Mouse (Mus musculus) MEL (cell line): ENCODE data around the gene Nr1h4. TPM values are rescaled to one million over a fixed set of nuclear protein-coding genes. Genes with fewer than 3 reads are reported as not detected.

Experiments used
- DNase-seq: peaks from one replicate; pipeline ENCODE4 v3.0.0; 2011; ENCODE audit warnings: low read depth, low spot score
- H3K27ac ChIP-seq: 2 replicates; pipeline ENCODE4 v1.5.1; 2012; ENCODE audit warnings: low read depth, mild to moderate bottlenecking, control low read depth, low read length, moderate library complexity; ENCODE audit not compliant: control insufficient read depth
- H3K27me3 ChIP-seq, 2 experiments: fragments of 150-350 bp in 1 of 2; sonication (generic) in 1 of 2; 2 replicates each; pipeline ENCODE4 v1.6.1; 2012; ENCODE audit warnings: low read length in 2 of 2, mild to moderate bottlenecking in 2 of 2, improper control_type of control experiment in 1 of 2, moderate library complexity in 1 of 2; ENCODE audit not compliant: insufficient read depth in 2 of 2, control insufficient read depth in 1 of 2
- H3K36me3 ChIP-seq, 2 experiments: 2 replicates each; pipeline ENCODE4 v1.6.1; 2012 to 2014; ENCODE audit warnings: low read length in 2 of 2, improper control_type of control experiment in 1 of 2, inconsistent platforms in 1 of 2, mild to moderate bottlenecking in 1 of 2; ENCODE audit not compliant: insufficient read depth in 2 of 2, control insufficient read depth in 1 of 2
- H3K4me1 ChIP-seq, 2 experiments: fragments of 150-350 bp in 1 of 2; sonication (generic) in 1 of 2; 2 replicates each; pipeline ENCODE4 v1.6.1; 2012; ENCODE audit warnings: low read length in 2 of 2, improper control_type of control experiment in 1 of 2, mild to moderate bottlenecking in 1 of 2; ENCODE audit not compliant: insufficient read depth in 2 of 2, control insufficient read depth in 1 of 2
- H3K4me3 ChIP-seq, 2 experiments: fragments of 150-350 bp in 1 of 2; sonication (generic) in 1 of 2; 2 replicates each; pipeline ENCODE4 v1.5.1; 2012; ENCODE audit warnings: low read depth in 2 of 2, low read length in 2 of 2, mild to moderate bottlenecking in 2 of 2, moderate library complexity in 2 of 2, control low read depth in 1 of 2, improper control_type of control experiment in 1 of 2; ENCODE audit not compliant: control insufficient read depth in 1 of 2, insufficient read depth in 1 of 2
- H3K79me2 ChIP-seq: 2 replicates; pipeline ENCODE4 v1.6.1; 2012; ENCODE audit warnings: mild to moderate bottlenecking, low read length, moderate library complexity; ENCODE audit not compliant: control insufficient read depth, poor library complexity, insufficient read depth
- H3K9ac ChIP-seq: 2 replicates; pipeline ENCODE4 v1.6.1; 2012; ENCODE audit warnings: low read depth, mild to moderate bottlenecking, control low read depth, low read length, moderate library complexity; ENCODE audit not compliant: control insufficient read depth, poor library complexity, severe bottlenecking
- H3K9me3 ChIP-seq: fragments of 150-350 bp; sonication (generic); replicated peaks from 2 replicates; pipeline ENCODE4 v1.6.1; 2012; ENCODE audit warnings: mild to moderate bottlenecking, low read length, improper control_type of control experiment, moderate library complexity; ENCODE audit not compliant: insufficient read depth
- BHLHE40 ChIP-seq: IDR thresholded peaks from 2 replicates; pipeline ENCODE4 v1.6.1; 2012; ENCODE audit warnings: low read depth, mild to moderate bottlenecking, inconsistent platforms, low read length, improper control_type of control experiment, borderline replicate concordance
- CHD1 ChIP-seq: IDR thresholded peaks from 2 replicates; pipeline ENCODE4 v1.6.1; 2012; ENCODE audit warnings: low read depth, mild to moderate bottlenecking, inconsistent platforms, low read length, improper control_type of control experiment
- E2F4 ChIP-seq: IDR thresholded peaks from 2 replicates; pipeline ENCODE4 v1.6.1; 2011; ENCODE audit warnings: low read depth, low read length, improper control_type of control experiment, borderline replicate concordance
- GABPA ChIP-seq: IDR thresholded peaks from 2 replicates; pipeline ENCODE4 v1.6.1; 2012; ENCODE audit warnings: low read depth, mild to moderate bottlenecking, inconsistent platforms, low read length, improper control_type of control experiment, moderate library complexity
- HCFC1 ChIP-seq: IDR thresholded peaks from 2 replicates; pipeline ENCODE4 v1.6.1; 2012; ENCODE audit warnings: low read depth, mild to moderate bottlenecking, inconsistent platforms, low read length, improper control_type of control experiment, moderate library complexity
- JUND ChIP-seq: IDR thresholded peaks from 2 replicates; pipeline ENCODE4 v1.6.1; 2011; ENCODE audit warnings: low read depth, mild to moderate bottlenecking, improper control_type of control experiment, low read length
- KAT2A ChIP-seq: conservative IDR thresholded peaks from 2 replicates; pipeline ENCODE4 v1.6.1; 2012; ENCODE audit warnings: low read depth, low read length, improper control_type of control experiment, inconsistent platforms
- MAFK ChIP-seq: IDR thresholded peaks from 2 replicates; pipeline ENCODE4 v1.6.1; 2011; ENCODE audit warnings: low read depth, mild to moderate bottlenecking, low read length, improper control_type of control experiment, borderline replicate concordance
- MAZ ChIP-seq: IDR thresholded peaks from 2 replicates; pipeline ENCODE4 v1.6.1; 2012; ENCODE audit warnings: low read depth, mild to moderate bottlenecking, inconsistent platforms, low read length, improper control_type of control experiment
- MEF2A ChIP-seq: IDR thresholded peaks from 2 replicates; pipeline ENCODE4 v1.6.1; 2014; ENCODE audit warnings: low read depth, mild to moderate bottlenecking, inconsistent platforms, low read length, improper control_type of control experiment; ENCODE audit not compliant: poor library complexity, insufficient replicate concordance, severe bottlenecking; ENCODE audit errors: extremely low read depth
- MXI1 ChIP-seq: IDR thresholded peaks from 2 replicates; pipeline ENCODE4 v1.6.1; 2011; ENCODE audit warnings: mild to moderate bottlenecking, low read depth, low read length, improper control_type of control experiment
- MYC ChIP-seq: IDR thresholded peaks from 2 replicates; pipeline ENCODE4 v1.6.1; 2011; ENCODE audit warnings: low read depth, mild to moderate bottlenecking, low read length, improper control_type of control experiment, moderate library complexity
- NRF1 ChIP-seq: IDR thresholded peaks from 2 replicates; pipeline ENCODE4 v1.6.1; 2014; ENCODE audit warnings: low read depth, mild to moderate bottlenecking, inconsistent platforms, low read length, improper control_type of control experiment, moderate library complexity; ENCODE audit not compliant: poor library complexity, insufficient read depth, severe bottlenecking
- POLR2A ChIP-seq, 2 experiments: IDR thresholded peaks; 2 replicates each; pipeline ENCODE4 v1.6.1; 2011 to 2012; ENCODE audit warnings: low read length in 2 of 2, mild to moderate bottlenecking in 2 of 2, control low read depth in 1 of 2, improper control_type of control experiment in 1 of 2, low read depth in 1 of 2, moderate library complexity in 1 of 2; ENCODE audit not compliant: control insufficient read depth in 1 of 2, insufficient read depth in 1 of 2, poor library complexity in 1 of 2
- POLR2AphosphoS2 ChIP-seq: IDR thresholded peaks from 2 replicates; pipeline ENCODE4 v1.6.1; 2011; ENCODE audit warnings: low read length, improper control_type of control experiment
- RCOR1 ChIP-seq: IDR thresholded peaks from 2 replicates; pipeline ENCODE4 v1.6.1; 2012; ENCODE audit warnings: low read depth, mild to moderate bottlenecking, inconsistent platforms, low read length, improper control_type of control experiment
- SIN3A ChIP-seq: IDR thresholded peaks from 2 replicates; pipeline ENCODE4 v1.6.1; 2012; ENCODE audit warnings: low read length, improper control_type of control experiment, inconsistent platforms
- SMC3 ChIP-seq: IDR thresholded peaks from 2 replicates; pipeline ENCODE4 v1.6.1; 2011; ENCODE audit warnings: low read depth, low read length, improper control_type of control experiment
- TAL1 ChIP-seq: IDR thresholded peaks from 2 replicates; pipeline ENCODE4 v1.6.1; 2012; ENCODE audit warnings: mild to moderate bottlenecking, inconsistent platforms, low read length, moderate library complexity, mixed read lengths
- TCF12 ChIP-seq: IDR thresholded peaks from 2 replicates; pipeline ENCODE4 v1.6.1; 2014; ENCODE audit warnings: low read depth, mild to moderate bottlenecking, inconsistent platforms, low read length, improper control_type of control experiment, moderate library complexity
- USF2 ChIP-seq, 2 experiments: IDR thresholded peaks; 2 replicates each; pipeline ENCODE4 v1.6.1; 2011 to 2012; ENCODE audit warnings: improper control_type of control experiment in 2 of 2, low read length in 2 of 2, borderline replicate concordance in 1 of 2, inconsistent platforms in 1 of 2, low read depth in 1 of 2, mild to moderate bottlenecking in 1 of 2; ENCODE audit not compliant: insufficient read depth in 1 of 2
- ZC3H11A ChIP-seq: IDR thresholded peaks from 2 replicates; pipeline ENCODE4 v1.6.1; 2012; ENCODE audit warnings: low read depth, mild to moderate bottlenecking, inconsistent platforms, low read length, improper control_type of control experiment
- ZKSCAN1 ChIP-seq: IDR thresholded peaks from 2 replicates; pipeline ENCODE4 v1.6.1; 2012; ENCODE audit warnings: low read depth, mild to moderate bottlenecking, inconsistent platforms, low read length, improper control_type of control experiment, moderate library complexity
- ZMIZ1 ChIP-seq: IDR thresholded peaks from 2 replicates; pipeline ENCODE4 v1.6.1; 2012; ENCODE audit warnings: low read depth, mild to moderate bottlenecking, inconsistent platforms, low read length, improper control_type of control experiment, moderate library complexity
- ZNF384 ChIP-seq: IDR thresholded peaks from 2 replicates; pipeline ENCODE4 v1.6.1; 2012; ENCODE audit warnings: low read depth, mild to moderate bottlenecking, inconsistent platforms, low read length, improper control_type of control experiment
- polyA plus RNA-seq, 2 experiments: library from polyadenylated mRNA; stranded (reverse) in 1 of 2; unstranded in 1 of 2; fragments of >175 nt in 1 of 2; fragments of >200 nt in 1 of 2; gene quantifications; 2 replicates each; pipeline versions ENCODE4 v1.2.1 to v1.2.4; 2012; ENCODE audit warnings: low replicate concordance in 2 of 2, low read depth in 1 of 2; ENCODE audit not compliant: insufficient read length in 2 of 2, insufficient read depth in 1 of 2, missing spikeins in 1 of 2
- total RNA-seq: library from RNA; depleted of rRNA; stranded (reverse); fragments of 300-350 nt; gene quantifications from 2 replicates; pipeline ENCODE4 v1.2.3, GENCODE M21; 2012

Nr1h4 gene
- total and polyA plus RNA-seq, 3 experiments = not detected

GRCm38 (mm10) chr10:89527054-89527453 lies 6.3 kb downstream of the Nr1h4 start:
- no peaks in the 10 kb centered on the region for H3K27me3 ChIP-seq
- no peaks in the 10 kb centered on the region for H3K9me3 ChIP-seq
- no peak for DNase-seq
- H3K4me3 ChIP-seq = no peak overlapping the region
- no peak overlapping the region for H3K9ac ChIP-seq
- no peaks in the 10 kb centered on the region for H3K79me2 ChIP-seq
- H3K36me3 ChIP-seq = peaks cover 0 to 2% of the 10 kb centered on the region in 2 experiments; a peak in 2 of 4 replicates
- TF ChIP-seq HCFC1 = no peak
- TF ChIP-seq MAFK = no peak
- TF ChIP-seq POLR2A (IDR thresholded peaks at IDR 0.05; ENCODE audit: control insufficient read depth in 1 of 2, insufficient read depth in 1 of 2, low read depth in 1 of 2, low read length in 2 of 2, poor library complexity in 1 of 2) = no peak
- no peak for TF ChIP-seq BHLHE40
- no peak for TF ChIP-seq USF2 (IDR thresholded peaks at IDR 0.05; ENCODE audit: borderline replicate concordance in 1 of 2, insufficient read depth in 1 of 2, low read depth in 1 of 2, low read length in 2 of 2)
- no peak for TF ChIP-seq ZC3H11A
- TF ChIP-seq SIN3A = no peak
- TF ChIP-seq MXI1 = no peak
- no peak for TF ChIP-seq GABPA
- no peak overlapping the region for H3K27ac ChIP-seq
- peaks cover 0 to under 1% of the 10 kb centered on the region in 2 experiments; a peak in 1 of 4 replicates for H3K4me1 ChIP-seq

GRCm38 (mm10) chr10:89525823-89526222 lies 7.6 kb downstream of the Nr1h4 start:
- Histone ChIP-seq H3K4me3 (no peak overlapping the region), H3K4me1 (peaks cover 3 to 5% of the 10 kb centered on the region in 2 experiments; a peak in 2 of 4 replicates)
- no peak for DNase-seq

GRCm38 (mm10) chr10:89522481-89522880 lies 10.9 kb downstream of the Nr1h4 start:
- H3K9me3 ChIP-seq = no peaks in the 10 kb centered on the region

More at GRCm38 (mm10) chr10:89525823-89526222, 7.6 kb downstream of the Nr1h4 start:
- Histone ChIP-seq H3K27ac (no peak overlapping the region), H3K36me3 (peaks cover 0 to 3% of the 10 kb centered on the region in 2 experiments; a peak in 2 of 4 replicates), H3K9ac (no peak overlapping the region), H3K79me2 (no peaks in the 10 kb centered on the region), H3K27me3 (no peaks in the 10 kb centered on the region), H3K9me3 (no peaks in the 10 kb centered on the region)
- TF ChIP-seq ZNF384 (no peak), MYC (no peak), SIN3A (no peak), MEF2A (no peak), E2F4 (no peak), CHD1 (no peak), RCOR1 (no peak), TCF12 (no peak), ZMIZ1 (no peak), BHLHE40 (no peak), MAFK (no peak), SMC3 (no peak)
- TF ChIP-seq, all 39 proteins: peak for 0

More at GRCm38 (mm10) chr10:89522481-89522880, 10.9 kb downstream of the Nr1h4 start:
- H3K27ac ChIP-seq = no peak overlapping the region
- peaks cover 0 to 3% of the 10 kb centered on the region in 2 experiments; a peak in 2 of 4 replicates for H3K36me3 ChIP-seq
- no peak for DNase-seq
- H3K79me2 ChIP-seq = no peaks in the 10 kb centered on the region
- no peaks in the 10 kb centered on the region for H3K27me3 ChIP-seq
- TF ChIP-seq RCOR1 = no peak
- TF ChIP-seq CHD1 = no peak
- no peak for TF ChIP-seq JUND
- no peak for TF ChIP-seq USF2 (IDR thresholded peaks at IDR 0.05; ENCODE audit: borderline replicate concordance in 1 of 2, insufficient read depth in 1 of 2, low read depth in 1 of 2, low read length in 2 of 2)
- TF ChIP-seq MAZ = no peak
- TF ChIP-seq NRF1 = no peak
- no peak for TF ChIP-seq POLR2AphosphoS2
- no peak for TF ChIP-seq KAT2A
- TF ChIP-seq HCFC1 = no peak
- no peak for TF ChIP-seq TAL1
- no peak for TF ChIP-seq ZKSCAN1
- TF ChIP-seq, all 39 proteins: peak for 0
- no peak overlapping the region for H3K4me3 ChIP-seq
- H3K9ac ChIP-seq = no peak overlapping the region
- peaks cover 5 to 6% of the 10 kb centered on the region in 2 experiments; a peak in 3 of 4 replicates for H3K4me1 ChIP-seq
